Mouse (Mus musculus) megakaryocyte, embryonic 14.5 days (primary cell): ENCODE measurements around the gene Trim17. TPM values are rescaled to one million over a fixed set of nuclear protein-coding genes. Genes with fewer than 3 reads are reported as not detected.

ENCODE experiments used
- H3K27me3 ChIP-seq: replicated peaks from 2 replicates; pipeline ENCODE3; 2012; ENCODE audit warnings: inconsistent platforms
- H3K36me3 ChIP-seq: replicated peaks from 2 replicates; pipeline ENCODE3; 2012; ENCODE audit warnings: low read length, inconsistent platforms, mixed read lengths
- H3K4me1 ChIP-seq: 2 replicates; pipeline ENCODE4 v1.6.1; 2012; ENCODE audit warnings: inconsistent platforms
- H3K4me3 ChIP-seq: replicated peaks from 2 replicates; pipeline ENCODE3; 2012; ENCODE audit warnings: moderate library complexity, mild to moderate bottlenecking, inconsistent platforms
- H3K9me3 ChIP-seq: 2 replicates; pipeline ENCODE4 v1.6.1; 2012; ENCODE audit warnings: inconsistent platforms
- FLI1 ChIP-seq: IDR thresholded peaks from 2 replicates; pipeline ENCODE4 v1.6.1; 2012; ENCODE audit warnings: low read length, inconsistent platforms, mixed read lengths
- GATA1 ChIP-seq: IDR thresholded peaks from 3 replicates; pipeline ENCODE4 v1.6.1; 2012; ENCODE audit warnings: mixed read lengths, low read length, inconsistent platforms, borderline replicate concordance
- polyA plus RNA-seq: library from polyadenylated mRNA; stranded (reverse); fragments of >175 nt; gene quantifications from 2 replicates; pipeline ENCODE4 v1.2.3, GENCODE M21; 2012; ENCODE audit warnings: low replicate concordance; ENCODE audit not compliant: insufficient read depth

Trim17 gene
- polyA plus RNA-seq, 1 experiment, result 13.8 TPM

DNA sequence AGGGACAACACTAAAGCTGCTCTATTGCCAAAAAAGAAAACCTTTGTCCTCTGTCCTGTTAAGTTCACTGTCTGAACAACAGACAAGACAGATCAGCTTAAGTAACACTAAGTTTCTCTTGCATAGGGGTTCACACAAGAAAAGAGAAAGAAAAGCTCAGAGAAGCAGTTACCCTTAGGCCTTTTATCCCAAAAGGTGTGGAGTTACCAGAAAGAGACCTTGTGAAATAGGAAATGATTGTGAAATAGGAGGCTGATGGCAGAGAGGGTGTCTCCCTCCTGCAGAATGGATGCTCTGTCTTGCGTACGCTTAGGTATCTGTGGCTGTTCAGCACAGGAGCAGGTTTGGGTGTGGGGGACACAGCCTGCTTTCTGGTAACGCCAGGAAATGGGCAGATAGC lies 24.7 kb downstream of the Trim17 start:
- H3K4me1 ChIP-seq, result peaks cover 64% of the 10 kb centered on the region
- TF ChIP-seq FLI1 (no peak), GATA1 (no peak)
- H3K4me3 ChIP-seq, result peak overlapping the region; percentile 98
- H3K9me3 ChIP-seq, result no peaks in the 10 kb centered on the region
- H3K27me3 ChIP-seq, result no peaks in the 10 kb centered on the region
- H3K36me3 ChIP-seq, result peaks cover 45% of the 10 kb centered on the region

DNA sequence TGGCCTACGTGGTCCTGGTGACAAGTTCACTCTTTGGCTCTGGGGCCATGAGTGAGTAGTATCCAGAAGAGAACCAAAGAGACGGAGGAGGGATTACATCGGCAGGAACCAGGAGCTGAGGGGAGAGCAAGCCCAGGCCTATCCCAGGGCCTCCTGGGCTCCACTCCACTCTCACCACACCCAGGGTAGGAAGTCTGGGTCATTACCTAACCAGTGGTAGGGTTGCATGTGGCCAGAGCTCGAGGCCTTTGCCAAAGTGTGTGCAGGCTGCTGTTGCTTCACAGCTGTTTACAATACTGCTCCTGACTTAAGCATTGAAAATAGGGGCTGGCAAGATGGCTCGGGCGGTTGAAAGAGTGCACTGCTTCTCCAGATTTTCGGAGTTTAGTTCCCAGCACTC lies 25.2 kb downstream of the Trim17 start:
- no peaks in the 10 kb centered on the region for H3K9me3 ChIP-seq
- H3K36me3 ChIP-seq, result peaks cover 46% of the 10 kb centered on the region
- peak overlapping the region; percentile 98 for H3K4me3 ChIP-seq
- no peaks in the 10 kb centered on the region for H3K27me3 ChIP-seq
- peaks cover 65% of the 10 kb centered on the region for H3K4me1 ChIP-seq
- TF ChIP-seq GATA1, result no peak

GRCm38 (mm10) chr11:58980381-58980990 lies 26.0 kb downstream of the Trim17 start:
- peaks cover 68% of the 10 kb centered on the region for H3K4me1 ChIP-seq
- peaks cover 52% of the 10 kb centered on the region for H3K36me3 ChIP-seq
- peak overlapping the region; percentile 98 for H3K4me3 ChIP-seq
- no peaks in the 10 kb centered on the region for H3K27me3 ChIP-seq
- H3K9me3 ChIP-seq, result no peaks in the 10 kb centered on the region
- TF ChIP-seq GATA1, result no peak
- no peak for TF ChIP-seq FLI1

DNA sequence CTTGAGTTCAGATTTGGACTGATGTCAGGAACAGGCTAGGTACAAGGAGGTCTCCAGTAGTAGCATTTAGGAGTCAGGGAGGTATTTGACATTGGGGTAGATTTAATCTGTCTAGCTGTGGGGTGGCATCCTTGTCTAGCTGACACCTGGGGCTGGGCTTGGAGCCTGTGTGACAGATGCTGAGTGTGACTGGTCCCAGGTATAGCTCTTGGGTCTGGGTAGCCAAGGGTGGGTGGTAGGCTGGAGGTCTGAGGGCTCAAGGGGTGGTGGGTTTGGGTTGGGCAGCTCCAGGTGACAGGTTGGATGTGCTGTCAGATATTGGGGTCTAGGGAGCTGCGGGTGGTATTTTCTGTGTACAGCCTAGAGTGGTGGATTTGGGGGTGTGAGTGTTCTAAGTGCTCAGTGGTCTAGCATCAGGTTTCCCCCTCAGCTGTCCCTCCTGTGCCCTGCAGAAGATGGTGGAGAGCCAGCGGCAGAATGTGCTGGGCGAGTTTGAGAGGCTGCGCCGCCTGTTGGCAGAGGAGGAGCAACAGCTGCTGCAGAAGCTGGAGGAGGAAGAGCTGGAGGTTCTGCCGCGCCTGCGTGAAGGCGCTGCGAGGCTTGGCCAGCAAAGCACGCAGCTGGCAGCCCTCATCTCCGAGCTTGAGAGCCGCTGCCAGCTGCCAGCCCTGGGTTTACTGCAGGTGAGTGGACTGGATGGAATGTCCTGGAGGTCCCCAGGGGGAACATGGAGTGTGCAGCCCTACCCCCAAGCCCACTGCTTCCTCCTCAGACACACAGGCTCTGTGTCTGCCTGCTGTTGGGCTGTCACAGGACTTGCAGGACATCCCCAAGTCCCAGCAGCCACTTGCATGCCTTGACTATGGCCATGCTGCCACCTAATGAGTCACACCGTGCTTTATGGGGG lies 27.3 kb downstream of the Trim17 start:
- peaks cover 65% of the 10 kb centered on the region for H3K36me3 ChIP-seq
- no peaks in the 10 kb centered on the region for H3K27me3 ChIP-seq
- H3K4me1 ChIP-seq, result peaks cover 75% of the 10 kb centered on the region
- TF ChIP-seq GATA1 (no peak), FLI1 (no peak)
- H3K9me3 ChIP-seq, result no peaks in the 10 kb centered on the region
- H3K4me3 ChIP-seq, result peak overlapping the region; percentile 43

- Histone ChIP-seq H3K4me1 (peaks cover 83% of the 10 kb centered on the region), H3K36me3 (peaks cover 73% of the 10 kb centered on the region), H3K27me3 (no peaks in the 10 kb centered on the region), H3K9me3 (no peaks in the 10 kb centered on the region), H3K4me3 (no peak overlapping the region)
- no peak for TF ChIP-seq FLI1
- TF ChIP-seq GATA1, result no peak
These were observed 28.1 kb downstream of the Trim17 start for GRCm38 (mm10) chr11:58982471-58983097.

DNA sequence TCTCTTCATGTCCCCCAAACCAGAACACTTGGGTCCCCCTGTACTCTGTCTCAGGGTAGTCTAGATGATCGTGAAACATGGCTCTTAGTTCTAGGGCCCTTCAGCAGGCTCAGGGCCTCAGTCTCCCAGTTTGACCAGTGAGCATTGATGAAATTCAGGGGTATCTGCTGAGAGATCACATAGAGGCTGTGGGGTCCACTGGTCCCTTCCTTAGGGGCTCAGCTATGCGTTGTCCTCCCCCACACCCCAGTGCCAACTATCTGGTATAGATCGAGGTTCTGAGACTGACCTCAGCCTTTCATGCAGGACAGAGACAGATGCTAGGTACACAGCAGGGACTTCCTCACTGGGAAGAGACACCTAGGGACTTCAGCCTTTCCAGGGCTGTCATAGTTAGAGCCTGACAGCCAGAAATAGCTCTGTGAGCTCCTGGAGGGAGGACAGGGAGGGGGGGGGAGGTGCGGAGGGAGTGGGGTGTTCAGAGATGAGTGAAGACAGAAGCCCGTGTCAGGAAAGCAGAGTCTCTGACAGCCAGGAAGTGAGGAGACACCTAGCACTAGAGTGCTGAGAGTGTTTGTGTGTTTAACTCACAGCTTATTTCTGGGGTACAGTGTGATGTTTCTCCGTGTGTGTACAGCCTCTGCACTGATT lies 29.3 kb downstream of the Trim17 start:
- H3K4me1 ChIP-seq, result peaks cover 85% of the 10 kb centered on the region
- TF ChIP-seq FLI1 (no peak), GATA1 (no peak)
- peaks cover 85% of the 10 kb centered on the region for H3K36me3 ChIP-seq
- no peak overlapping the region for H3K4me3 ChIP-seq
- H3K27me3 ChIP-seq, result no peaks in the 10 kb centered on the region
- H3K9me3 ChIP-seq, result no peaks in the 10 kb centered on the region

DNA sequence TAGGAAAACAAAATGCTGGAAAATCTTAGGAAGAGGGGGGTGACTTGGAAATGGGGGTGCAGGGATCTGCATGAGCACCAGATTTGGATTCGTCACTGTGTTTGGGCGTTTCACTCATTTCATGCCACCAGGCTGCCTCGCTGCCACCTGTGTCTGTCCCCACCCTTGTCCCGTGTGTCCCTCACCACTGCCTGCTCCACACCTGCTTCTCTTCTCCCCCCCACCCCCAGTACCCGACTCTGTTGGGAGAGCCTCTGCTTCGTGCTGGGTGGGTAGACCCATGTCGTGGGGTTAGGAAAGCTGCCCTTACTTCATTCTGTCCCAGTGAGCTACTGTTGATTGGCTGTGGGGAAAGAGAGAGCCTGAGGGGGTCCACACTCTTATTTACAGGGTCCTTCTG lies 30.2 kb downstream of the Trim17 start:
- no peaks in the 10 kb centered on the region for H3K9me3 ChIP-seq
- no peak overlapping the region for H3K4me3 ChIP-seq
- H3K27me3 ChIP-seq, result no peaks in the 10 kb centered on the region
- peaks cover 85% of the 10 kb centered on the region for H3K4me1 ChIP-seq
- H3K36me3 ChIP-seq, result peaks cover 91% of the 10 kb centered on the region
- no peak for TF ChIP-seq FLI1
- TF ChIP-seq GATA1, result no peak

DNA sequence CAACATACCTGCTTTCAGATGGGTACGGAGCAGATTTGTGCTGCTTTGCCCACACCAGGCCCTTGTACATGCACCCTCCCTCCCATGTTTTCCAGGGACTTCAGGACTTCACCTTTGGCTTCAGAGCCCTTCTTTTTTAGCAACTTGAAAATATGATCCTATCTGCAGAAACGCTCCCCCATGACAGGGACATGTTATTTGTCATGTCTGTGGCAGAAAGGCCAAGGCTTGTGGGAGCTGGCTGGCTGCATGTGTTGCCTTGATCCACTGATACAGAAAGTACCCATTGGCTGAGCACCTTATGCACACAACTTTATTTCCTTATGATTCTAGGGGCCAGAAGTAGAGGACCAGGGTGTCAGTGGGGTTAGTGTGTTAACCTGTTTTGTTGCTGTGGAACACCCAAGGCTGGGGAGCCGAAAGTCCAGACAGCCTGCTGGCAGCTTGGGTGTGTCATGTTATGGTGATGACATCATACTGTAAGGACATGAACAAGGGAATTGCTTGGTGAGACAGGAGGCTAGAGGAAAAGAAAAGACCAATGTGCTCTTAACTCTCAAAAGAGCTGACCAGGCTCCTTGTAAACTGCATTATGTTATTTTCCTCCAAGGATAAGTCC lies 30.9 kb downstream of the Trim17 start:
- Histone ChIP-seq H3K36me3 (peaks cover 97% of the 10 kb centered on the region), H3K4me3 (no peak overlapping the region), H3K27me3 (no peaks in the 10 kb centered on the region), H3K4me1 (peaks cover 85% of the 10 kb centered on the region), H3K9me3 (no peaks in the 10 kb centered on the region)
- TF ChIP-seq GATA1, result no peak
- TF ChIP-seq FLI1, result no peak

GRCm38 (mm10) chr11:58989166-58989565 lies 34.7 kb downstream of the Trim17 start:
- Histone ChIP-seq H3K4me3 (no peak overlapping the region), H3K9me3 (no peaks in the 10 kb centered on the region), H3K36me3 (peaks cover 93% of the 10 kb centered on the region), H3K4me1 (peaks cover 84% of the 10 kb centered on the region), H3K27me3 (no peaks in the 10 kb centered on the region)
- no peak for TF ChIP-seq GATA1
- TF ChIP-seq FLI1, result no peak
